Mouse (Mus musculus): ENCODE results near the gene Mgme1.

Gene Mgme1

GRCm38 (mm10) chr2:144310273-144310672 lies 39.8 kb downstream of the Mgme1 start:
- DNase-seq, result no peak

- no peak for DNase-seq
Measured at GRCm38 (mm10) chr2:144311372-144311771, 40.9 kb downstream of the Mgme1 start.

- no peak for DNase-seq
Measured at GRCm38 (mm10) chr2:144324218-144324617, 53.8 kb downstream of the Mgme1 start.

- DNase-seq, result no peak
Measured at GRCm38 (mm10) chr2:144329451-144329850, 59.0 kb downstream of the Mgme1 start.

GRCm38 (mm10) chr2:144329937-144330336 lies 59.5 kb downstream of the Mgme1 start:
- DNase-seq, result no peak

- no peak for DNase-seq
Measured at GRCm38 (mm10) chr2:144330352-144330959, 60.0 kb downstream of the Mgme1 start.
